ENCODE assay signal across 8 mouse cellular contexts in the genomic region with DNA sequence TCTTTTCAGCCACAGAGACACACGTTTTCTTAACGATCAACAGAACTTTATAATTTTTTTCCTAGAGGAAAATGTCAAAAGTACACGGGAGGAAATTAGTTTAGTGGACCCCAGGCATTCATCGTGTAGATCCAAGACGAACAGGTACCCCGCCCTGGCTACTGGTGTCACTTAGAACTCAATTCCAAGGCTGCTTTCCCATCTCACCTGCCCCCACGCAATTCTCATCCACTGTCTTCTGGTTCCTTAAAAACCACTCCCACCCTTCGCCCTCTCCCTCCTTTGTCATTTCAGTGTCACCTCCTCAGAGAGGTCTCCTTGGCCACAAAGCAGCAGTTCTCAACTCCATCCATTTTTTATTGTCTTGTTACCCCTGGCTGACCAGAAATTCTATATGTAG. TPM values are rescaled to one million over a fixed set of nuclear protein-coding genes. Genes with fewer than 3 reads are reported as not detected.
DNase-seq lines count a peak whose midpoint lies in the region; ATAC-seq and TF ChIP-seq lines count a peak whose summit lies in the region.

No protein-coding gene starts in this region.

- H3K27ac ChIP-seq in forebrain, embryonic 10.5 days: peak overlapping the region; percentile 70
- peak overlapping the region; percentile 85; the same call in 1 of the 2 replicates for H3K27ac ChIP-seq in limb, embryonic 10.5 days
- H3K27ac ChIP-seq in neural tube, embryonic 15.5 days (replicated peaks): no peak overlapping the region

- peak overlapping the region; percentile 49; the same call in 1 of the 2 replicates for H3K9ac ChIP-seq in neural tube, embryonic 15.5 days (replicated peaks)

- peak overlapping the region; percentile 98 for H3K4me2 ChIP-seq in neural tube, embryonic 15.5 days

- 32% methylated on average over 8 of the region's 8 CpGs for WGBS in lung, adult 2 months
- WGBS in forebrain, embryonic 10.5 days: 20% methylated on average over 8 of the region's 8 CpGs
- WGBS in limb, embryonic 10.5 days: 19% methylated on average over 8 of the region's 8 CpGs
- WGBS in neural tube, embryonic 15.5 days: 25% methylated on average over 8 of the region's 8 CpGs

- no peak for ATAC-seq in neural tube, embryonic 15.5 days (ENCODE audit: low FRiP score)

- no peaks in the 10 kb centered on the region for H3K36me3 ChIP-seq in forebrain, embryonic 10.5 days (replicated peaks)
- H3K36me3 ChIP-seq in limb, embryonic 10.5 days: no peaks in the 10 kb centered on the region
- H3K36me3 ChIP-seq in neural tube, embryonic 15.5 days: no peaks in the 10 kb centered on the region

- no peaks in the 10 kb centered on the region; the same call in 1 of the 2 replicates for H3K9me3 ChIP-seq in forebrain, embryonic 10.5 days
- H3K9me3 ChIP-seq in limb, embryonic 10.5 days (replicated peaks): no peaks in the 10 kb centered on the region
- H3K9me3 ChIP-seq in neural tube, embryonic 15.5 days (replicated peaks): no peaks in the 10 kb centered on the region

- no peak for TF ChIP-seq POLR2A in lung, adult 2 months (IDR thresholded peaks at IDR 0.05; ENCODE audit: borderline replicate concordance, extremely low read depth, low read depth, low read length)

- DNase-seq in lung, adult 2 months: no peak
- no peak for DNase-seq in lung, postnatal 36 days
- DNase-seq in forebrain, embryonic 10.5 days (ENCODE audit: extremely low spot score, low spot score): no peak
- no peak for DNase-seq in limb, embryonic 10.5 days (ENCODE audit: low spot score)
- no peak for DNase-seq in layer of hippocampus, adult 18-20 months (ENCODE audit: low spot score in 2 of 2)
- DNase-seq in gastrocnemius, postnatal 25 days: no peak
- DNase-seq in right cerebral cortex, postnatal 10 days (ENCODE audit: low spot score in 2 of 2): no peak

- peaks cover 25% of the 10 kb centered on the region for H3K27me3 ChIP-seq in forebrain, embryonic 10.5 days (ENCODE audit: poor library complexity, severe bottlenecking)
- peaks cover 26% of the 10 kb centered on the region for H3K27me3 ChIP-seq in limb, embryonic 10.5 days (ENCODE audit: low read depth, poor library complexity, severe bottlenecking)
- H3K27me3 ChIP-seq in neural tube, embryonic 15.5 days (replicated peaks): peaks cover 11% of the 10 kb centered on the region

- peak overlapping the region; percentile 68 for H3K4me3 ChIP-seq in lung, adult 2 months (replicated peaks; ENCODE audit: extremely low read depth, low read depth, low read length)
- peak overlapping the region; percentile 69 for H3K4me3 ChIP-seq in forebrain, embryonic 10.5 days
- peak overlapping the region; percentile 69 for H3K4me3 ChIP-seq in limb, embryonic 10.5 days
- peak overlapping the region; percentile 53 for H3K4me3 ChIP-seq in neural tube, embryonic 15.5 days (replicated peaks)

- H3K4me1 ChIP-seq in lung, adult 2 months (ENCODE audit: control insufficient read depth, insufficient read depth, low read length): no peaks in the 10 kb centered on the region; the same call in none of the 2 replicates
- peaks cover 25% of the 10 kb centered on the region for H3K4me1 ChIP-seq in forebrain, embryonic 10.5 days
- H3K4me1 ChIP-seq in limb, embryonic 10.5 days: peaks cover 28% of the 10 kb centered on the region
- peaks cover 16% of the 10 kb centered on the region for H3K4me1 ChIP-seq in neural tube, embryonic 15.5 days

- no peak for TF ChIP-seq CTCF in lung, adult 2 months (IDR thresholded peaks at IDR 0.05; ENCODE audit: insufficient read depth, low read length)

RNA-seq across cellular contexts. Expression of a gene that starts 0.5 kb away (rescaled TPM):
- polyA plus RNA-seq in lung, adult 2 months (2012; rRNA removed): 3.2 and 4.4 TPM in 2 replicates
- polyA plus RNA-seq in forebrain, embryonic 10.5 days (2016; fragmentation: Nextera tagmentation; extraction: Ambion mirVana): 2.5 and 2.6 TPM in 2 replicates
- 2.9 and 4.3 TPM in 2 replicates for polyA plus RNA-seq in limb, embryonic 10.5 days (2016; fragmentation: Nextera tagmentation; extraction: Ambion mirVana)
- 0.75 and 1.4 TPM in 2 replicates for polyA plus RNA-seq in neural tube, embryonic 15.5 days (2015; fragmentation: Nextera tagmentation; extraction: Ambion mirVana)
- 1 to 10 TPM; 2.4 to 4.4 TPM for total RNA-seq in layer of hippocampus, adult 18-20 months (2021)
- 1 to 10 TPM; 5.0 to 7.5 TPM for total RNA-seq in gastrocnemius, postnatal 25 days (2021)

RNA-seq across cellular contexts. Expression of a gene that starts 42.9 kb away (rescaled TPM):
- polyA plus RNA-seq in lung, adult 2 months (2012; rRNA removed): 5.1 and 9.2 TPM in 2 replicates
- polyA plus RNA-seq in forebrain, embryonic 10.5 days (2016; fragmentation: Nextera tagmentation; extraction: Ambion mirVana): 92.0 and 98.3 TPM in 2 replicates
- 82.9 and 89.6 TPM in 2 replicates for polyA plus RNA-seq in limb, embryonic 10.5 days (2016; fragmentation: Nextera tagmentation; extraction: Ambion mirVana)
- polyA plus RNA-seq in neural tube, embryonic 15.5 days (2015; fragmentation: Nextera tagmentation; extraction: Ambion mirVana): 66.0 and 70.5 TPM in 2 replicates
- 10 to 100 TPM; 19.5 to 21.3 TPM for total RNA-seq in layer of hippocampus, adult 18-20 months (2021)
- total RNA-seq in gastrocnemius, postnatal 25 days (2021): 1 to 10 TPM; 8.3 to 9.0 TPM

RNA-seq across cellular contexts. Expression of a gene that starts 45.3 kb away (rescaled TPM):
- 12.2 and 16.4 TPM in 2 replicates for polyA plus RNA-seq in lung, adult 2 months (2012; rRNA removed)
- polyA plus RNA-seq in forebrain, embryonic 10.5 days (2016; fragmentation: Nextera tagmentation; extraction: Ambion mirVana): 14.3 and 14.5 TPM in 2 replicates
- polyA plus RNA-seq in limb, embryonic 10.5 days (2016; fragmentation: Nextera tagmentation; extraction: Ambion mirVana): 12.2 and 14.5 TPM in 2 replicates
- 32.0 and 36.2 TPM in 2 replicates for polyA plus RNA-seq in neural tube, embryonic 15.5 days (2015; fragmentation: Nextera tagmentation; extraction: Ambion mirVana)
- 10 to 100 TPM; 26.0 to 27.4 TPM for total RNA-seq in layer of hippocampus, adult 18-20 months (2021)
- total RNA-seq in gastrocnemius, postnatal 25 days (2021): 10 to 100 TPM; 21.2 to 23.0 TPM
